Mouse (Mus musculus) neural tube, embryonic 12.5 days (tissue): ENCODE measurements at regions not wholly inside any gene's neighbourhood (a gene's known extent, or its start where the extent isn't known, plus 50 kb on each side); places are given as distances from the start of the nearest gene placed in this dataset.
A peak's percentile ranks its signal among the peaks of the same experiment; 100 is the strongest.

Experiments
- ATAC-seq: fragments of 200-750 bp; cut with Nextera tagmentation; 2 replicates; pipeline ENCODE4 v1.8.0; 2017; ENCODE audit warnings: low read depth, mild to moderate bottlenecking, moderate TSS enrichment, moderate library complexity; ENCODE audit not compliant: low FRiP score
- H3K27ac ChIP-seq: fragments of 300-500 bp; sonication (generic); 2 replicates; pipeline ENCODE4 v1.5.1; 2016
- H3K27me3 ChIP-seq: fragments of 300-500 bp; sonication (generic); replicated peaks from 2 replicates; pipeline ENCODE4 v1.6.1; 2016; ENCODE audit warnings: mild to moderate bottlenecking
- H3K36me3 ChIP-seq: fragments of 300-500 bp; sonication (generic); 2 replicates; pipeline ENCODE4 v1.6.1; 2016; ENCODE audit warnings: mild to moderate bottlenecking
- H3K4me1 ChIP-seq: fragments of 300-500 bp; sonication (generic); 2 replicates; pipeline ENCODE4 v1.6.1; 2016
- H3K4me2 ChIP-seq: fragments of 300-500 bp; sonication (generic); replicated peaks from 2 replicates; pipeline ENCODE4 v1.6.1; 2016; ENCODE audit warnings: mild to moderate bottlenecking
- H3K4me3 ChIP-seq: fragments of 300-500 bp; sonication (generic); 2 replicates; pipeline ENCODE4 v1.5.1; 2016
- H3K9ac ChIP-seq: fragments of 300-500 bp; sonication (generic); 2 replicates; pipeline ENCODE4 v1.6.1; 2016; ENCODE audit warnings: mild to moderate bottlenecking
- H3K9me3 ChIP-seq: fragments of 300-500 bp; sonication (generic); 2 replicates; pipeline ENCODE4 v1.6.1; 2016; ENCODE audit warnings: mild to moderate bottlenecking
- WGBS: fragments of 180-500 bp; shearing (Covaris S2); methylation state at CpG from one replicate; pipeline ENCODE4 v1.1.7; 2016; 5-methylcytosine and 5-hydroxymethylcytosine counted together

DNA sequence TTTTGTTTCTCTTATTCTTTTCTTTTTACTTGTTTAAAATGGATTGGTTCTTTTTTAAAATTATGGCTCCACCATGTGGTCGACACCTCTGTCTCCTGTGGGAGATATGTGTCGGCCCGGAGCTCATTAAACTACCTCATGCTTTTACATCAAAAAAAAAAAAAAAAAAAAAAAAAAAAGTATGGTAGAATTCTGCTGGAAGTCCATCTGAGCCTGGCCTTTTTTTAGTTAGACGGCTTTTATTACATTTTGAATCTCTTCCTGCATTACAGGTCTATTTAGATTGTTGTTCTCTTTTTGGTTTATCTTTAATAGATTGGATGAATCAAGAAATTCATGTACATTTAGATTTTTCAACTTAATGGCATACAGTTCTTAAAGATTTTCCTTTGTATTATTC, 350.8 kb upstream of the Ascc3 start:
- H3K27ac ChIP-seq, result no peak overlapping the region
- H3K27me3 ChIP-seq, result no peaks in the 10 kb centered on the region
- no peak for ATAC-seq
- no peak overlapping the region for H3K4me3 ChIP-seq
- no peaks in the 10 kb centered on the region for H3K9me3 ChIP-seq
- H3K4me2 ChIP-seq, result no peak overlapping the region
- no peak overlapping the region for H3K9ac ChIP-seq
- no peaks in the 10 kb centered on the region for H3K36me3 ChIP-seq
- 78% methylated on average over 4 of the region's 4 CpGs for WGBS
- no peaks in the 10 kb centered on the region for H3K4me1 ChIP-seq

DNA sequence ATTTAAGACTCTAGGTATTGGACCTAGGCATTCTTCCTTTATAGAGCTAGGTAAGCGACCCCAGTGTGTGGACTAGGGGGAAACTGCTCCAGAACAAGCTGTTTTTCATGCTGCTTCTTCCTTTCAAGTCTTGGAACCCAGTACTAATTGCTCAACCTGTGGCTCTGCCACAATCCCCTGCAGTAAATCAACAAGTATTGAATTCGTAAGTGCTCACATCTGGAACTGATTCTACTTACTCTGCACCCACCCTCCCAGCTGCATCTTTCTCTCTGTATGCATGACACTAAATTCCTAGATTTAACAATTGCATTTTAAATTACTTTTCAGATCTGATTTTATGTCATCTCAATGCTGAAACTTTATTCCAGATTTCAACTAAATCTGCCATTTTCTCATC, 388.9 kb upstream of the Ascc3 start:
- Histone ChIP-seq H3K27ac (no peak overlapping the region), H3K27me3 (no peaks in the 10 kb centered on the region), H3K9ac (no peak overlapping the region), H3K4me2 (no peak overlapping the region), H3K4me1 (no peaks in the 10 kb centered on the region), H3K4me3 (no peak overlapping the region), H3K36me3 (no peaks in the 10 kb centered on the region), H3K9me3 (no peaks in the 10 kb centered on the region)
- ATAC-seq, result no peak
- 57% methylated on average over 2 of the region's 2 CpGs for WGBS

DNA sequence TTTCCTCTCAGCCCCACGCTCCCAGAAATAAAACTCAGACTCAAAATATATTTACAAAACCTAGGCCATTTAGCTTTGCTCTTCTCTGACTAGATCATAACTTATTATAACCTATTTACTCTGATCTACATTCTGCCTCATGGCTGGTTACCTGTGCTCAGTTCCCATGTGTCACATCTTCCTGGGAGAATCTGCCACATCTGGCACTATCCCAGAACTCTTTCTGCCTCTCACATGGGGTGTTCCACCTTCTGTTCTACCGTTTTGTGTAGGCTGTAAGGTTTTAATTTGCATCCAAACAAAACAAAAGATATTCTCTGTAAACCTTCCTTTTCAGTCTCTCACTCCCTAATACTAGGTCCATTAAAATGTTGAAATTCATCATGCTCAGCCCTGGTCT, 390.8 kb upstream of the Ascc3 start:
- no peak overlapping the region for H3K9ac ChIP-seq
- H3K4me3 ChIP-seq, result no peak overlapping the region
- no peaks in the 10 kb centered on the region for H3K36me3 ChIP-seq
- 65% methylated on average over 2 of the region's 2 CpGs for WGBS
- no peak overlapping the region for H3K27ac ChIP-seq
- no peaks in the 10 kb centered on the region for H3K27me3 ChIP-seq
- H3K4me2 ChIP-seq, result no peak overlapping the region
- no peaks in the 10 kb centered on the region for H3K4me1 ChIP-seq
- H3K9me3 ChIP-seq, result no peaks in the 10 kb centered on the region
- ATAC-seq, result no peak

DNA sequence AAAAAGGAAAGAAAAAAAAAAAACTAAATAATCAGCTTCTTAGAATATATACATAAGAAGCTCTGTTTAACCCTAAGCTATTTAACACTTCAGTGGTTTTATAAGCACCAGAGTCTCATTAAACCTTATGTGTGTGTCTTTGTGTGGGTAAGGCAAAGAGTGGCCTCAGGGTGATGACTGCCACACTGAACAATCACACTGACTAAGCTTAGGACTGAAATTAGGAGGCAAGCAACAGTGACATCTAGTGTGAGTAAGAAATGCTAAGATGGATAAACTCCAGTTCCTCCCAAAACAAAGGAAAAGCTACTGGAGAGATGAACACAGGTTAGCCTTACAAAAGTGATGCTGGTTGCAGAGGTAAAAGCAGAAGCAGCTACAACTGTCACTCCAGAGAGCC, 392.6 kb upstream of the Ascc3 start:
- H3K27me3 ChIP-seq, result no peaks in the 10 kb centered on the region
- no peak overlapping the region for H3K9ac ChIP-seq
- H3K27ac ChIP-seq, result no peak overlapping the region
- H3K4me1 ChIP-seq, result no peaks in the 10 kb centered on the region
- H3K4me3 ChIP-seq, result no peak overlapping the region
- peak; percentile 85 for ATAC-seq
- no peaks in the 10 kb centered on the region for H3K9me3 ChIP-seq
- no peaks in the 10 kb centered on the region for H3K36me3 ChIP-seq
- H3K4me2 ChIP-seq, result no peak overlapping the region

DNA sequence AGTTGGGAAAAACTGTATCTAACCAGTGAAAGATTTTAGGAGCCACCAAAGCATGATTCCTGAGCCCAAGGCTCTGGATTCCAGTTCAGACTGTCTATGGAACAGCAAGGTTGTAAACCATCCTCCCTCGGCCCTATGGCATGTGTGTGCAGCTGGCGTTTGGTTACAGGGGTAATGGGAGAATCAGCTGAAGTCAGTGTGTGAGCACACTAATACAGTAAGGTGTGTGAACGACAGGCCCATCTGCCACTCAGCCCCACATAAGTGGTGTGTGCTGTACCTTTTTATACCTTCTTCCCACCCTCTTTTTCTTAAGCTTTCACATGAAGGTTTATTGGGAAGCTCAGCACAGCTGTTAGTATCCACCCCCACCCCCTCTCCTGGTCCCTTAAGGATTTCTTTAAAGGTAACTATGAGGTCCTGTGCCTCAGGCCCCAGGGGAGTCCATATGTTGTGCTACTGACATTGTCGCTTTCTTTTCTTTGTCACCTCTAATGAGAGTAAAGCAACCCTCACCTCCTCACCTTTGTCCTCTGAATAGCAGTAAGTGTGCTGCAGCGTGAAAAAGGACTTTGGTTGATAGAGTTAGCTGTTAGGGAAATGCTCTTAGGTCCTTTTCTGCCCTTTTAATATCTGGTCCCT, 394.5 kb upstream of the Ascc3 start:
- H3K4me2 ChIP-seq, result no peak overlapping the region
- no peak overlapping the region for H3K27ac ChIP-seq
- H3K4me1 ChIP-seq, result no peaks in the 10 kb centered on the region
- ATAC-seq, result no peak
- H3K4me3 ChIP-seq, result no peak overlapping the region
- no peaks in the 10 kb centered on the region for H3K27me3 ChIP-seq
- 53% methylated on average over 5 of the region's 5 CpGs for WGBS
- H3K36me3 ChIP-seq, result no peaks in the 10 kb centered on the region
- no peak overlapping the region for H3K9ac ChIP-seq
- H3K9me3 ChIP-seq, result no peaks in the 10 kb centered on the region

DNA sequence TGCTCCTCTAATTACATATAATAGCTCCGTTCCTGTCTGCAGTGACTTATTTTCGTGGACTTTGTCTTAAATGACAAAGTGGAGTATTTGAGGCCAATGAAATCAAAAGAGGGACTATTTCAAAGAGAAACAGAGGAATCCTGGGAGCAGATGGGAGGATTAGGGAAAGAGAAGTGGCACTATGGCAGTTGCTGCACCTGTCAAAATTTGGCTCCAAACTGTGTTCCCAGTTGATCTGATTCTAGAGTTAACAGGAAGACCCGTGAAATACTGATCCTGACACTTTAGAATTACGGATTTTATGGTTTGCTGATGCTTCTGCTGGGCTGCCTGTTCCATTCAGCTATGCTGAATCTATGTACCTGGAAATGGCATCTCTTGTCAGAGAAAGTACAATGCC, 401.7 kb upstream of the Grik2 start:
- Histone ChIP-seq H3K36me3 (no peaks in the 10 kb centered on the region), H3K9me3 (no peaks in the 10 kb centered on the region), H3K27ac (no peak overlapping the region), H3K27me3 (no peaks in the 10 kb centered on the region), H3K4me3 (no peak overlapping the region), H3K4me2 (no peak overlapping the region), H3K9ac (no peak overlapping the region), H3K4me1 (no peaks in the 10 kb centered on the region)
- no peak for ATAC-seq
- 80% methylated on average over 4 of the region's 4 CpGs for WGBS

DNA sequence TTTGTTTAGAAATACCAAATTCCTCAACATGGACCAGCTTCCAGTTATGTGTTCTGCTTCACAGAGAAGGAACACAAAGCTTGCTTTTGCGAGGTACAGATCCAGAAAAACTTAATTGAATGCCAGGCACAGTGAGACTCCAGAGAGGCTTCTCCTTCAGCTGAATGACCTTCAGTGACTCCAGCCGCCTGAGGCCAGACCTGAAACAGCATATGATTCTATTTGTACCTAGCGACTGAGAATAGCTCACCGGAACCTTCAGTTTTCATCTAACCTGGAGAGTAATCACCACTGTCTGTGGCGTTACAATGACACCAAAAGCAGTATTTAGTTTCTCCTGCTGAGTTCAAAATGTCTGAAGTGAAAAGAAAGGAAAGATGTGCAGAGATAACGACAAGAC, 380.6 kb upstream of the Grik2 start:
- Histone ChIP-seq H3K9ac (no peak overlapping the region), H3K9me3 (no peaks in the 10 kb centered on the region), H3K27me3 (no peaks in the 10 kb centered on the region), H3K4me3 (no peak overlapping the region), H3K27ac (no peak overlapping the region), H3K4me2 (no peak overlapping the region), H3K36me3 (no peaks in the 10 kb centered on the region), H3K4me1 (no peaks in the 10 kb centered on the region)
- ATAC-seq, result no peak
- 77% methylated on average over 6 of the region's 6 CpGs for WGBS

DNA sequence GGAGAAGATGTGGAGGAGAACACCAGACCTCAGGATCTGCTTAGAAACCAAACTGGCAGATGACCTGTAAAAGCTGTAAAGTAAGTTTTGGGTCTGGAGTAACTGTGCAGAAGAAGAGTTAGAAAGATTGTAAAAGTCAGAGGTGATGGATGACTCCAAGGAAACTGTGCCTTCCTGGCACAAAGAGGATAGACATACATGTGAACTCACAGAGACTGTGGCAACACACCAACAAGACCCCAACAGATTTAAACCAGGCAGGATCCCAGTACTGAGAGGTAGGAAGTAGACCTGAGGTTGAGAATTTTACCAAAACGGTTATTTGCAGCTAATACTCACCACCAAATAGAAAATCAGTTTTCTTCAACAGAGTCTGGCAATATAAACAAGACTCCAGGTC, 349.8 kb upstream of the Grik2 start:
- Histone ChIP-seq H3K4me2 (no peak overlapping the region), H3K4me1 (no peaks in the 10 kb centered on the region), H3K27ac (no peak overlapping the region), H3K4me3 (no peak overlapping the region), H3K9me3 (no peaks in the 10 kb centered on the region), H3K27me3 (no peaks in the 10 kb centered on the region), H3K36me3 (no peaks in the 10 kb centered on the region), H3K9ac (no peak overlapping the region)
- ATAC-seq, result no peak
- 81% methylated on average over 1 of the region's 1 CpGs for WGBS

DNA sequence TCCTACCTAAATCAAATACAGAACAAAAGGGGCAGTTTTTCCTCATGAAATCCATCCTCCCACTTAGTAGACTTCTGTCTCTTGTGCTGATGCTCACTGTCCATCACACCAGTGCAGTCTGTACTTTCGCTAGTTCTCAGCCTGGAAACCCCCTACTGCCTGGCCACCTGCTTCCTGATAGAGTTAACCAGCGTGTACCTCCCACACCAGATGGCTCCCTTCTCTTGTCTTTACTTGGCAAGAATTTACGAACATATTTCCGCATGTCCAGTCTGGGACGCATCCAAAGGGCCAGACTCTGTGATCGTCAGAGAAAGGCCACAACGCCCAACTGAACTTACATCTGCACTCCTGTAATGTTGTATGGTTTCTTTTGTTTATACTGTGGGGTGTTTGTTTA, 349.2 kb upstream of the Grik2 start:
- H3K36me3 ChIP-seq, result no peaks in the 10 kb centered on the region
- no peak overlapping the region for H3K4me2 ChIP-seq
- H3K9ac ChIP-seq, result no peak overlapping the region
- no peak overlapping the region for H3K4me3 ChIP-seq
- ATAC-seq, result no peak
- 62% methylated on average over 7 of the region's 7 CpGs for whole genome bisulfite sequencing
- no peaks in the 10 kb centered on the region for H3K27me3 ChIP-seq
- H3K9me3 ChIP-seq, result no peaks in the 10 kb centered on the region
- H3K4me1 ChIP-seq, result no peaks in the 10 kb centered on the region
- H3K27ac ChIP-seq, result no peak overlapping the region

DNA sequence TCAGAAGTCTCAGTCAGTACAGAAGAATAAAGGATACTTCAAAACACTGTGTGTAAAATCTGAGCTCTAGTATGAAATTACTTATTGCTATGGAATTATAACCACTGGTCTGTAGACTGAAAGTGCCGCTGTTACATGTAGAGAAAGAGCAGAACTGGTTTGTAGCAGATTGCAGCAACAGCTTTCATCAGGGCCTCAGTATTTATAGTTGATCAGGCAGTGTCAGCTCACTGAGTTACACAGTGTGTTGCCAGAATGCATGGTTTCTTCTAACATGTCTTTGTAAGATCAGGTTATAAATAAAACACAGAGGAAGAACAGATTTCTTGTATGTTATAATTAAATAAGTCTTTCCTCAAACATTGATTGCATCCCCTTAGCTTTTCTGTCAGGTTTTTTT, 347.6 kb upstream of the Grik2 start:
- WGBS, result 98% methylated on average over 1 of the region's 1 CpGs
- H3K27ac ChIP-seq, result no peak overlapping the region
- no peaks in the 10 kb centered on the region for H3K4me1 ChIP-seq
- no peak overlapping the region for H3K9ac ChIP-seq
- no peak for ATAC-seq
- H3K36me3 ChIP-seq, result no peaks in the 10 kb centered on the region
- H3K9me3 ChIP-seq, result no peaks in the 10 kb centered on the region
- no peak overlapping the region for H3K4me3 ChIP-seq
- H3K4me2 ChIP-seq, result no peak overlapping the region
- no peaks in the 10 kb centered on the region for H3K27me3 ChIP-seq

DNA sequence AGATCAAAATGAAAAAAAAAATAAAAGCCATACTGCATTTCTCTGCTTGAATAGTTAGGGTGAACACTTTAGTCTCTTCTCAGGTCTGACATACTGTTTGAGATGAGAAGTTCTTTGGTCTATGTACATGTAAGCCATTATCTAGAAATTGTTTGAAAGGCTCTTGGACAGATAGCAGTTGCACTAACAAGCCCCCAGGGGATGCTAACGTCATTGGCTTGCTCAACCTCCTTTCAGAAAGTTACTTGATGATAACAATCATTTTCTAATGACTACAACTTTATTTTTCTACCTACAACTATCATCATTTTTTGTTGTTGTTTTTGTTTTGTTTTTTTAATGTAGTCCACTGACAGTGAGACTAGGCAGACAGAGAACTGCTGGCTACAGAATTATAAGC, 346.9 kb upstream of the Grik2 start:
- no peaks in the 10 kb centered on the region for H3K4me1 ChIP-seq
- no peak overlapping the region for H3K4me2 ChIP-seq
- no peak overlapping the region for H3K4me3 ChIP-seq
- 53% methylated on average over 1 of the region's 1 CpGs for WGBS
- no peaks in the 10 kb centered on the region for H3K36me3 ChIP-seq
- no peaks in the 10 kb centered on the region for H3K9me3 ChIP-seq
- no peaks in the 10 kb centered on the region for H3K27me3 ChIP-seq
- H3K27ac ChIP-seq, result no peak overlapping the region
- ATAC-seq, result no peak
- no peak overlapping the region for H3K9ac ChIP-seq
